Mouse (Mus musculus) splenic B cell, adult 2 months (primary cell): ENCODE results near the gene Plcxd1.
A peak's percentile ranks its signal among the peaks of the same experiment; 100 is the strongest.

Experiments used
- DNase-seq: peaks from one replicate; pipeline ENCODE4 v3.0.0-alpha.2; 2011; ENCODE audit warnings: low read depth, low spot score
- H3K27me3 ChIP-seq: 2 replicates; pipeline ENCODE4 v1.6.1; 2012; ENCODE audit warnings: mild to moderate bottlenecking, low read length, moderate library complexity, mixed read lengths; ENCODE audit not compliant: control insufficient read depth, poor library complexity, insufficient read depth, severe bottlenecking
- H3K36me3 ChIP-seq: 2 replicates; pipeline ENCODE4 v1.6.1; 2012; ENCODE audit warnings: mild to moderate bottlenecking, low read length, moderate library complexity, mixed read lengths; ENCODE audit not compliant: control insufficient read depth, poor library complexity, insufficient read depth, severe bottlenecking

The Plcxd1 gene

DNA sequence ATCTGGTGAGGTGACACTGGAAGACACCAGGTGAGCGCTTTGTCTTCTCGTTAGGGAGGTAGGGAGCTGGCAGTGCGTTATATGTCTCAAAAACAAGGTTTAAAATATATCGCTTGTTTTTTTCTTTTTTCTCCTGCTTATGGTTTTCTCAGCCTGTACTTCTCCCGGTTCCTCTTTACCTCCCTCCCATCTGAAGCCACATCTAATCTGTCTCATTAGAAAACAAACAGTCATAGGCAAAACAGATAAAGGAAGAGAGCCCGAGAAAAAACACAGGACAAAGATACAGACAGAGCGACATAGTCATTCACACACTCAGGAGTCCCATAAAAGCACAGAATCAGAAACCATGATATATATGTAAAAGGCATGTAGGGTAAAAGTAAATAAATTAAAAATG, 40.7 kb downstream of the Plcxd1 start:
- no peaks in the 10 kb centered on the region for H3K27me3 ChIP-seq
- H3K36me3 ChIP-seq: peaks cover 12% of the 10 kb centered on the region
- no peak for DNase-seq

GRCm38 (mm10) chr5:110142309-110142708, 42.5 kb downstream of the Plcxd1 start:
- DNase-seq: no peak

DNA sequence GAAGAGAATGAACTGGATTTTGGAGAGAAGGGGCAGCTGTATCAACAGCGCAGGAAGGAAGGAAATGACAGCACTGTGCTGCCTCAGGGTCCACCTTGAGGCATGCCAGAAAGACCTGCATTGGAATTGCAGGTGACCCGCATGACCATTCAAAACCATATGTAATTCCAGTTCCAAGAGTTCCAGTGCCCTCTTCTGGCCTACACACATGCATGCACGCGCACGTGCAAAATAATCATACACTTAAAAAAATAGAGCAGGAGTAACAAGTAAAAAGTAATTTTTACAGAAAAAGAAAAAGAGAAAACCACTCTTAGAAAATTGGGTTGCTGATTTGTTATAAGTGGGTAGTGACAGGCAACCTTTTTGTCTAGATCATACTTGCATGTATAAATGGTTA, 43.2 kb downstream of the Plcxd1 start:
- DNase-seq: peak; percentile 50
- Histone ChIP-seq H3K36me3 (peaks cover 15% of the 10 kb centered on the region), H3K27me3 (no peaks in the 10 kb centered on the region)

More at GRCm38 (mm10) chr5:110142309-110142708, 42.5 kb downstream of the Plcxd1 start:
- H3K27me3 ChIP-seq: no peaks in the 10 kb centered on the region
- H3K36me3 ChIP-seq: peaks cover 15% of the 10 kb centered on the region
